Mouse (Mus musculus): ENCODE data around the gene Polr2h. TPM values are rescaled to one million over a fixed set of nuclear protein-coding genes. Genes with fewer than 3 reads are reported as not detected.

The Polr2h gene
- polyA plus RNA-seq, 1 experiment from 2014 or later = 147 TPM

DNA sequence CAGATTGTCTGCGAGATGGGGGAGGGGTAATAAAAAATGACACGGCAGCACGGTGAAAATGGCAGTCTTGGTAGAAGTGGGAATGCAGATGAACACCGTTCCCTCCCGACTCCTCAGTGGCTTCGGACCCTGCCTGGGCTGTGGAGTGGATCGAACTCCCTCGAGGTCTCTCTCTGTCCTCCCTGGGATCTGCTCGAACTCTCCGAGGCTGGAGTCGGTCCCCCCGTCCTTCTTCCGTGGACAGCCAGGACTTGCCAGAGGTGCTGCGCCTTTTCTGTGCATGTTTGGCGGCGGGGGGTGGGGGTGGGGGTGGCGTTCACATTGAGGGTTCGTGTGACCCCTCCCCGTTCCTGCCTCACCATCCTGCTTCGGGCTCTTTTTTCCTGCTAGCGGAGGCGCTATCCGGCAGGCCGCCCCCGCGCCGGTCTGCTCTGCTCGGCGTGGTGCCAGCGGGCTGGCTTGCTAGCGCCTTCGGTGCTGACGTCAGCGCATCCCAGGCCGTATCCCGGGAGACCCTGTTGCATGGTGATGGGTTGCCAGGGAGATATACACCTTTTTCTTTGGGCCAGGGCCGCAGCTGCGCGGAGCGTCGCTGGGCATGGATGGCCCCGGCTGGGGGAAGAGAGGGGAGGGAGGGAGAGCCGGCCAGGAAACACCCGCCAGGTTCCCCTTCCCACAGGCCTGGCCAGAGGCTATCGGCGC lies 21.7 kb upstream of the Polr2h start:
- Histone ChIP-seq H3K4me3 (ENCODE audit: low read length) (peak overlapping the region; percentile 26), H3K36me3 (ENCODE audit: control insufficient read depth, insufficient read depth, low read length) (peaks cover 17% of the 10 kb centered on the region), H3K27ac (ENCODE audit: low read depth, low read length) (no peak overlapping the region), H3K9me3 (ENCODE audit: control insufficient read depth, low read length) (no peaks in the 10 kb centered on the region), H3K27me3 (ENCODE audit: control insufficient read depth, insufficient read depth, low read length) (no peaks in the 10 kb centered on the region; the same call in 1 of the 2 replicates), H3K4me1 (ENCODE audit: control insufficient read depth, insufficient read depth, low read length) (peaks cover 9% of the 10 kb centered on the region), H3K9ac (ENCODE audit: low read depth, low read length) (peak overlapping the region; percentile 34; the same call in 1 of the 2 replicates), H3K4me2 (replicated peaks; ENCODE audit: low read depth, low read length) (peak overlapping the region; percentile 54)
- peak; percentile 64 for ATAC-seq (ENCODE audit: low FRiP score, low TSS enrichment)
- WGBS = 1% methylated on average over 45 of the region's 46 CpGs

DNA sequence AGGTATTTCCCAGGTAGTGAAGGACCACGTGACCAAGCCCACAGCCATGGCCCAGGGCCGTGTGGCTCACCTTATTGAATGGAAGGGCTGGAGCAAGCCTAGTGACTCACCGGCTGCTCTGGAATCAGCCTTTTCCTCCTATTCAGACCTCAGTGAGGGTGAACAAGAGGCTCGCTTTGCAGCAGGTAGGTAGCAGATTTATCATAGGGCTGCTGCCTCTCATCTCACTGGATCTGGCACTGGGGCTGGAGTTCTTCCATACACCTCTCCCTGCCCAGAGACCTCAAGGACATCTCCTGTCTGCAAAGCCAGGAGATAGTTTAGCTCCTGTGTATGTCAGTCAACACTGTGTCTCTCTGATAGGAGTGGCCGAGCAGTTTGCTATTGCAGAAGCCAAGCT lies 18.2 kb upstream of the Polr2h start:
- H3K4me1 ChIP-seq (ENCODE audit: control insufficient read depth, insufficient read depth, low read length) = peaks cover 20% of the 10 kb centered on the region; the same call in 1 of the 2 replicates
- H3K27me3 ChIP-seq (ENCODE audit: control insufficient read depth, insufficient read depth, low read length) = no peaks in the 10 kb centered on the region; the same call in 1 of the 2 replicates
- 82% methylated on average over 5 of the region's 5 CpGs for WGBS
- no peak overlapping the region for H3K9ac ChIP-seq (ENCODE audit: low read depth, low read length)
- no peak for ATAC-seq (ENCODE audit: low FRiP score, low TSS enrichment)
- no peaks in the 10 kb centered on the region for H3K9me3 ChIP-seq (ENCODE audit: control insufficient read depth, low read length)
- H3K27ac ChIP-seq (ENCODE audit: low read depth, low read length) = no peak overlapping the region
- H3K4me3 ChIP-seq (ENCODE audit: low read length) = no peak overlapping the region
- H3K36me3 ChIP-seq (ENCODE audit: control insufficient read depth, insufficient read depth, low read length) = no peaks in the 10 kb centered on the region; the same call in 1 of the 2 replicates
- no peak overlapping the region for H3K4me2 ChIP-seq (replicated peaks; ENCODE audit: low read depth, low read length)

DNA sequence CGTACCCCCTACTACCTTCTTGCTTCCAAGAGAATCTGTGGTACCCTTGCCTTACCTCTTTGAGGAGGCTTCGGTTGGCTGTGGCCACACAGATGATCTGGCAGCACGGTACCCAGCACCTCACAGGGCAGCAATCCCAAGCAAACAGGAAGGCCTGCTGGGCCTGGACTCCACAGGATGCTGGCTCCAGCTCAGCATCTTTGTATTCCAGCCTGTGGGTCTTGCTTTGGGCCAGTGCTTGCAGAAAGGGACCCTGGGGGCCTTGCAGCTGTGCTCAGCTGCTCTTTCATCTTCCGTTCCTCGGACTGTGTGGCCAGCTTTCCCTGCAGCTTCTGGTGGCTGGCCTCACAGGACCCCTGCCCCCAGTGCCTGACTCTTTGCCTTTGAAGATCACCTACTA lies 17.4 kb upstream of the Polr2h start:
- Histone ChIP-seq H3K9ac (ENCODE audit: low read depth, low read length) (no peak overlapping the region), H3K27ac (ENCODE audit: low read depth, low read length) (no peak overlapping the region), H3K9me3 (ENCODE audit: control insufficient read depth, low read length) (no peaks in the 10 kb centered on the region)

DNA sequence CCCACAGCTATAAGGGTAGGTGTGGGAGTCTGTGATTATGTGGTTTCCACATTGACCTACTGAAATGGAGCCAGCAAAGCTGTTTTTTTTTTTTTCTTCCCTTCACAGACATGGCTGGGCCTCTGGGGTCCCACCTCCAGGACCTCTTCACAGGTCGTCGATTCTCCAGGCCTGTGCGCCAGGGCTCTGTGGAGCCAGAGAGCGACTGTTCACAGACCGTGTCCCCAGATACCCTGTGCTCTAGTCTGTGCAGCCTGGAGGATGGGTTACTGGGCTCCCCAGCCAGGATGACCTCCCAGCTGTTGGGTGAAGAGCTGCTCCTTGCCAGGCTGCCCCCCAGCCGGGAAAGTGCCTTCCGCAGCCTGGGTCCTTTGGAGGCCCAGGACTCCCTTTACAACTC lies 16.1 kb upstream of the Polr2h start:
- no peaks in the 10 kb centered on the region for H3K9me3 ChIP-seq (ENCODE audit: control insufficient read depth, low read length)
- peaks cover 17% of the 10 kb centered on the region; the same call in 1 of the 2 replicates for H3K4me1 ChIP-seq (ENCODE audit: control insufficient read depth, insufficient read depth, low read length)
- WGBS = 24% methylated on average over 7 of the region's 7 CpGs
- no peaks in the 10 kb centered on the region; the same call in 1 of the 2 replicates for H3K27me3 ChIP-seq (ENCODE audit: control insufficient read depth, insufficient read depth, low read length)
- H3K4me3 ChIP-seq (ENCODE audit: low read length) = no peak overlapping the region
- peak; percentile 76 for ATAC-seq (ENCODE audit: low FRiP score, low TSS enrichment)
- peaks cover 8% of the 10 kb centered on the region; the same call in 1 of the 2 replicates for H3K36me3 ChIP-seq (ENCODE audit: control insufficient read depth, insufficient read depth, low read length)
- H3K9ac ChIP-seq (ENCODE audit: low read depth, low read length) = peak overlapping the region; percentile 50
- no peak overlapping the region for H3K4me2 ChIP-seq (replicated peaks; ENCODE audit: low read depth, low read length)
- H3K27ac ChIP-seq (ENCODE audit: low read depth, low read length) = peak overlapping the region; percentile 85

More for the DNA sequence above, 17.4 kb upstream of the Polr2h start:
- WGBS = 44% methylated on average over 5 of the region's 5 CpGs
- Histone ChIP-seq H3K4me3 (ENCODE audit: low read length) (no peak overlapping the region), H3K27me3 (ENCODE audit: control insufficient read depth, insufficient read depth, low read length) (no peaks in the 10 kb centered on the region; the same call in 1 of the 2 replicates), H3K4me1 (ENCODE audit: control insufficient read depth, insufficient read depth, low read length) (peaks cover 20% of the 10 kb centered on the region; the same call in 1 of the 2 replicates), H3K4me2 (replicated peaks; ENCODE audit: low read depth, low read length) (no peak overlapping the region), H3K36me3 (ENCODE audit: control insufficient read depth, insufficient read depth, low read length) (no peaks in the 10 kb centered on the region; the same call in 1 of the 2 replicates)
- no peak for ATAC-seq (ENCODE audit: low FRiP score, low TSS enrichment)

DNA sequence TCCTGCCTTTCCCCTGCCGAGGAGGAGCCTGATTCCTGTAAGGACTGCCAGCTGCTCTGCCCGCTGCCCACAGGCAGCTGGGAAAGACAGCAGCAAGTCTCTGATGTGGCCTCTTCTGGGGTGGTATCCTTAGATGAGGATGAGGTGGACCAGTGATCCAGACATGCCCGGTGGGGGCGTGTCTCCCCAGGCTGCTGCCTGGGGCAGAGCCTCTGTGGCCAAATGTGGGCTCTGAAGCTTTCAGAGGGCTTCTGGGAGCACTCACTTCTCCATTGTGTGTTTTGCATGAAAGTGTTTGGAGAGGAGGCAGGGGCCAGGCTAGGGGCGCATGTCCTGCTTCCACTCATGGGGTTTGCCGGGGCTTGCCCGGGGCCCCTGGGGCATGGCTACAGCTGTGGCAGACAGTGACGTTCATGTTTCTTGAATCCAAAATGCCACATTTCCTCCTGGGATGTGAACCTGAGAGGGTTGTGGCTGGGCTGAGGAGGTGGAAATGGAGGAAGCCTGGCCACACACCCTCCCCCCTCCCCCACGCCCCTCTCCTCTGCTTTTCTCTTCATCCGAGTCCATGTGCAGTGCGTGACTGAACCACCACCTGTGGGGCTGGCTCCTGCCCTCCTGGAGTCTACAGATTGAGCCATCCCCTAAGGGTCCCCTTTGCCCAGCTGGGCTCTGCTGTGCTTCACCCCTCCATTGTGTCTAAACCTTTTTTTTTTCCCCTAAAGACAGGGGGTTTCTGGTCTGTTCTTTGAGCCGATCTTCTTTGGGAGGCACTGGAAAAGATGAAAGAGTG lies 15.5 kb upstream of the Polr2h start:
- H3K9me3 ChIP-seq (ENCODE audit: control insufficient read depth, low read length) = no peaks in the 10 kb centered on the region
- H3K4me3 ChIP-seq (ENCODE audit: low read length) = no peak overlapping the region
- peak overlapping the region; percentile 5; the same call in 1 of the 2 replicates for H3K4me2 ChIP-seq (replicated peaks; ENCODE audit: low read depth, low read length)
- WGBS = 9% methylated on average over 12 of the region's 12 CpGs
- peak overlapping the region; percentile 85 for H3K27ac ChIP-seq (ENCODE audit: low read depth, low read length)
- peaks cover 10% of the 10 kb centered on the region; the same call in 1 of the 2 replicates for H3K36me3 ChIP-seq (ENCODE audit: control insufficient read depth, insufficient read depth, low read length)
- no peaks in the 10 kb centered on the region for H3K27me3 ChIP-seq (ENCODE audit: control insufficient read depth, insufficient read depth, low read length)
- ATAC-seq (ENCODE audit: low FRiP score, low TSS enrichment) = peak; percentile 57
- peak overlapping the region; percentile 50 for H3K9ac ChIP-seq (ENCODE audit: low read depth, low read length)
- H3K4me1 ChIP-seq (ENCODE audit: control insufficient read depth, insufficient read depth, low read length) = peaks cover 17% of the 10 kb centered on the region; the same call in 1 of the 2 replicates

DNA sequence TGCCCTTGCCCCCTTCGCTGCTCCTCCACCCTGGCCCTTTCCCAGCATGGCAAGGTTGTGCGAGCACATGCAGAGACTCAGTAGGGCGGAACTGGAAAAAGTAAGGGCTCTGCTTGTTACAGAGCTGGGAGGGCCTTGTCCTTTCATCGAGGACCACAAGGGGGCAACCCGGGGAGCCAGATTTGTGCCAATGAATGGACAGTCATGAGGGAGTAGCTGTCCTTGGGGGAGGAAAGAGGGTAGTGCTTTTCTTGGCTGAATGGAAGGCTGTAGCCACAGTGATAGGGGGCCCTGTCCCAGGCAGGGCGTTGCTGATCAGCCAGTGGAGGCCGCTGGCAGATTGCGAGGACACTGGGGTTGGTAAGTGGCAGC lies 15.0 kb upstream of the Polr2h start:
- no peak overlapping the region for H3K4me3 ChIP-seq (ENCODE audit: low read length)
- H3K4me2 ChIP-seq (replicated peaks; ENCODE audit: low read depth, low read length) = no peak overlapping the region
- H3K36me3 ChIP-seq (ENCODE audit: control insufficient read depth, insufficient read depth, low read length) = peaks cover 10% of the 10 kb centered on the region; the same call in 1 of the 2 replicates
- peak overlapping the region; percentile 50; the same call in 1 of the 2 replicates for H3K9ac ChIP-seq (ENCODE audit: low read depth, low read length)
- peak overlapping the region; percentile 85 for H3K27ac ChIP-seq (ENCODE audit: low read depth, low read length)
- H3K4me1 ChIP-seq (ENCODE audit: control insufficient read depth, insufficient read depth, low read length) = peaks cover 17% of the 10 kb centered on the region; the same call in 1 of the 2 replicates
- no peaks in the 10 kb centered on the region for H3K9me3 ChIP-seq (ENCODE audit: control insufficient read depth, low read length)
- no peaks in the 10 kb centered on the region for H3K27me3 ChIP-seq (ENCODE audit: control insufficient read depth, insufficient read depth, low read length)
- ATAC-seq (ENCODE audit: low FRiP score, low TSS enrichment) = peak; percentile 55
- WGBS = 9% methylated on average over 8 of the region's 8 CpGs

DNA sequence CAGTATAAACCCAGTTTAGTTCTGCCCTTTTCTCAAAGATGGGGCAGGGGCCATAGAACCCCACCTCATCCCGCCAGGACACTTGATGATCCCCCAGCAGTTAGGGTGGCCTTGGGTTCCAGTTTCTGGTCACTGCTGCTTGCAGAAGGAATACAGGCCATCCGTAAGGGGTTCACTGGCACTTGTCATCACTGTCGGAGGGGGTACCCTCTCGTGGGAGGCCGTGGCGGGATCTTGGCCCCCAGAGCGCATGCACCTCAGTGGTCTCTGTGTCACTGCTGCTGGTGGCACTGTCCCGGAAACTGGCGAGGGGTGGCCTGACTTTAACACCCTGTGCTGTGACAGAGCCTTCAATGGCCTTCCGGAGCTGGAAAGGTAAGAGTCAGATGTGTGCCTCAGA lies 14.4 kb upstream of the Polr2h start:
- peaks cover 15% of the 10 kb centered on the region for H3K36me3 ChIP-seq (ENCODE audit: control insufficient read depth, insufficient read depth, low read length)
- no peak overlapping the region for H3K27ac ChIP-seq (ENCODE audit: low read depth, low read length)
- ATAC-seq (ENCODE audit: low FRiP score, low TSS enrichment) = no peak
- H3K4me1 ChIP-seq (ENCODE audit: control insufficient read depth, insufficient read depth, low read length) = peaks cover 17% of the 10 kb centered on the region; the same call in 1 of the 2 replicates
- H3K27me3 ChIP-seq (ENCODE audit: control insufficient read depth, insufficient read depth, low read length) = no peaks in the 10 kb centered on the region
- WGBS = 93% methylated on average over 10 of the region's 10 CpGs
- no peak overlapping the region for H3K4me3 ChIP-seq (ENCODE audit: low read length)
- no peak overlapping the region for H3K9ac ChIP-seq (ENCODE audit: low read depth, low read length)
- no peaks in the 10 kb centered on the region for H3K9me3 ChIP-seq (ENCODE audit: control insufficient read depth, low read length)
- H3K4me2 ChIP-seq (replicated peaks; ENCODE audit: low read depth, low read length) = no peak overlapping the region

DNA sequence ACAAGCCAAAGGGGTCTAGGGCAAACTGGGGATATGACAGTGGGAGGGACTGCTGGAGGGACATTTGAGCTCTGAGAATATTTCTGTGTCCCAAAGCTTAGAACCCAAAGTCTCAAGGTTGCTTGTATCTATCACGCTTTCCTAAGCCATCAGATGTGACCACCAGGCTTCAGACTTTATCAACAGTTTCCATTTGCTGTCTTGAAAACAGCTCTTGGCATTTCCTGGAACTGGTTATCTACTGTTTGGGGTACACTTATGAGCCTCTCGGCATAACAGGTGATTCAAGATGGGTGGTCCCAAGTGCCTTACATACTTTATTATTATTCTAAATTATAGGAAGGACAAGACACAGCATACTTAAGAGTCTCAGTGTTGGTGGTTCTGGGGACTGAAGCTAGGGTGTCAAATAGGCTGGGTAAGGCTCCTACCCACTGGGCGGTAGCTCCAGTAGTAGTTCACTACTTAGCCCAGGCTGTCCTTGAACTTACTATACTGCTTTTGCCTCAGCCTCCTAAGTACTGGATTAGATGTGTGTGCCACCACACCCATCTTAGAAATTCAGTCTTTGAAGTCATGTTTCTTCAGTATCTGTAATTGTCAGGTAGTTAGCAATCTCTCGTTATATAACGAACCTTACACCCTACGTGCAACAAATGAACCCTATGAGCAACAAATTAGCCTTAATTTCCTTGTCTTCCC lies 13.6 kb upstream of the Polr2h start:
- H3K36me3 ChIP-seq (ENCODE audit: control insufficient read depth, insufficient read depth, low read length) = peaks cover 20% of the 10 kb centered on the region
- no peak overlapping the region for H3K9ac ChIP-seq (ENCODE audit: low read depth, low read length)
- no peaks in the 10 kb centered on the region for H3K9me3 ChIP-seq (ENCODE audit: control insufficient read depth, low read length)
- no peak overlapping the region for H3K4me2 ChIP-seq (replicated peaks; ENCODE audit: low read depth, low read length)
- no peak overlapping the region for H3K27ac ChIP-seq (ENCODE audit: low read depth, low read length)
- no peaks in the 10 kb centered on the region for H3K27me3 ChIP-seq (ENCODE audit: control insufficient read depth, insufficient read depth, low read length)
- peaks cover 17% of the 10 kb centered on the region; the same call in 1 of the 2 replicates for H3K4me1 ChIP-seq (ENCODE audit: control insufficient read depth, insufficient read depth, low read length)
- no peak for ATAC-seq (ENCODE audit: low FRiP score, low TSS enrichment)
- no peak overlapping the region for H3K4me3 ChIP-seq (ENCODE audit: low read length)
- WGBS = 87% methylated on average over 6 of the region's 6 CpGs

All from kidney, embryonic 14.5 days (tissue).